Mouse (Mus musculus): ENCODE measurements at regions not wholly inside any gene's neighbourhood (a gene's known extent, or its start where the extent isn't known, plus 50 kb on each side); places are given as distances from the start of the nearest gene placed in this dataset.

DNA sequence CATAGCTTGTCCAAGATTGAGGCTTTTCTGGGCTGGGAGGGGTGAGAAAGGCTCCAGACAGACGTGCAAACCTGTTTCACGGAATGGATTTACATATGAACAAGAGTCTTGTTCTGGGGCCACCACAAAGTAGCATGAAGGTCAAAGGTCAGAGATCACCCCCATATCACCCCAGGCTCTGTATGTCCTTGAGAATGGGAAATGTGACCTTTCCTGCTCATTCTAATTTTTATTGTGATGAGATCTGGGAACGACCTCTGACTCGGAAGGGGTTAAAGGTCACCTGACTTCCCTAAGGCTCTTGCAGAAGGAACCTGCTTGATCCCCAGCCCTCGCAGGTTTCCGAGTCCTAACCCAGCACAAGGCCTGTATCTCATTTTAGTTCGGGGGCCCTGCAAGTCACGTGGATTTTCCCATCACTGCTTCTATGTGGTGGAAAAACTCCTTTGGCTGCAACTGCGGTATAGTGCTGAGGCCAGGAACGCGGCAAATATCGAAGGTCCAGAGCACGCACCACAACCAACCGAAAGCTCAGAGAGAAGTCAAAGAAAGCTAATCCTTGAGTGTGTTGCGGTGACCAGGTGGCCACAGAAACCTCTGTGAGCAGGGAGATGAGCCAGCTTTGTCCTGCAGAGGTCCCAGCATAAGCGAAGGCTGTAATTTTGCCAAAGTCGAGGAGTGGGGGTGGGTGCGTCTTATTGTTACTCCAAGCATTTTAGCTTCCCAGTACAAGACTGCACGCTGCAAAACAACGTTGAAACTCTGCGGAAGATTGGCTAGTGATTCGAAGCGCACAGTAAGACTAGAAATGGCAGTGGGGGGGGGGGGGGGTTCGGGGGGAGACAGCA lies 166.1 kb upstream of the Gm3448 start:
- ATAC-seq (ENCODE audit: low FRiP score) (peak; percentile 57; the same call in 1 of the 2 replicates), DNase-seq (ENCODE audit: low spot score) (peak; percentile 57)
- 12% methylated on average over 23 of the region's 24 CpGs for WGBS
- H3K27ac ChIP-seq (ENCODE audit: low read depth, low read length): peak overlapping the region; percentile 75
- peak overlapping the region; percentile 66 for H3K4me2 ChIP-seq (ENCODE audit: low read depth, low read length, poor library complexity, severe bottlenecking)
- H3K27me3 ChIP-seq (ENCODE audit: insufficient read depth, low read length): no peaks in the 10 kb centered on the region
- peak overlapping the region; percentile 32 for H3K4me3 ChIP-seq (ENCODE audit: low read depth, low read length)
- H3K9ac ChIP-seq (replicated peaks; ENCODE audit: low read length, poor library complexity, severe bottlenecking): peak overlapping the region; percentile 51
- no peaks in the 10 kb centered on the region for H3K36me3 ChIP-seq (ENCODE audit: insufficient read depth, low read length)
- no peaks in the 10 kb centered on the region for H3K9me3 ChIP-seq (ENCODE audit: low read length)
- TF ChIP-seq CTCF (IDR thresholded peaks at IDR 0.05): no peak; the same call in 1 of the 2 replicates
- no peaks in the 10 kb centered on the region for H3K4me1 ChIP-seq (ENCODE audit: insufficient read depth, low read length)

DNA sequence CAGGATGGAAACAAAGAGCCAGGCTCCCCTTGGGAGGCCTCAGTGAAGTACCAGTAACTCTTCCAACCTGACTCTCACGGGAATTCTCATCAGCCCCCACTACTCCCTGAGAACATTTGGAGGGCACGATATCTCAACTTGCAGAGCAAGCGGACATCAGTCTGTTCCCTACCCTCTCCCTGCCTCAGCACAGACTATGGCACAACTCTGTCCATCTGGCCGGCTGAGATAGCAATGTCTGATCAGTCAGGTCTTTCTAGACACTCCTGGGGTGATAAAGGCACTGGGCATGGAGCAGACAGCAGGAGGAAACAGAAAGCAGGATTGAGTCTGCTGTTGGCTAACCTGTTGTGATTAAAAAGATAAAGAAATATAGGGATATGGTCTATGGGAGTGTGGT lies 164.5 kb upstream of the Gm3448 start:
- Histone ChIP-seq H3K4me3 (ENCODE audit: low read depth, low read length) (no peak overlapping the region), H3K36me3 (ENCODE audit: insufficient read depth, low read length) (no peaks in the 10 kb centered on the region), H3K27ac (ENCODE audit: low read depth, low read length) (no peak overlapping the region), H3K9ac (replicated peaks; ENCODE audit: low read length, poor library complexity, severe bottlenecking) (no peak overlapping the region), H3K4me1 (ENCODE audit: insufficient read depth, low read length) (no peaks in the 10 kb centered on the region), H3K27me3 (ENCODE audit: insufficient read depth, low read length) (no peaks in the 10 kb centered on the region), H3K4me2 (ENCODE audit: low read depth, low read length, poor library complexity, severe bottlenecking) (no peak overlapping the region), H3K9me3 (ENCODE audit: low read length) (no peaks in the 10 kb centered on the region)
- DNase-seq (ENCODE audit: low spot score): no peak
- no peak for ATAC-seq (ENCODE audit: low FRiP score)
- 78% methylated on average over 4 of the region's 4 CpGs for WGBS
- no peak for TF ChIP-seq CTCF (IDR thresholded peaks at IDR 0.05)

DNA sequence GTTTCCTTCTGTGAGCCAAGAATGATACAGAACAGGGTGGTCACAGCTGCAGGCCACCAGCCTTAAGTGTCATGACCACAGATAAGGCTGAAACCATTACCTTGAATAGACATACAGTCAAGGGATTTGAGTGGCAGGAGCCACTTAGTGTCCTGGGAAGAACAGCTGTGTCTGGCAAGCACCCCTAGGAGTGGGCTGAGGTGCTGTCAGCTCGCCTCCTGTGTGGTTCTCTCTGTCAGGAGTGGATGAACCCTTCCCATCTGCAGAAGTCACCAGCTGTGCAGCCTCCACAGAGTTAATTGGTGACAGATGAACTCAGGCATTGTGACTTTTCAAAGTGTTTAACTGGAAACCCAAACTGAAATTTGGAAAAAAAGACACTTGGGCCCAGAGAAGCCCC lies 163.2 kb upstream of the Gm3448 start:
- 73% methylated on average over 1 of the region's 1 CpGs for WGBS
- Histone ChIP-seq H3K4me3 (ENCODE audit: low read depth, low read length) (no peak overlapping the region), H3K4me2 (ENCODE audit: low read depth, low read length, poor library complexity, severe bottlenecking) (no peak overlapping the region), H3K9ac (replicated peaks; ENCODE audit: low read length, poor library complexity, severe bottlenecking) (no peak overlapping the region), H3K27ac (ENCODE audit: low read depth, low read length) (no peak overlapping the region), H3K27me3 (ENCODE audit: insufficient read depth, low read length) (no peaks in the 10 kb centered on the region), H3K4me1 (ENCODE audit: insufficient read depth, low read length) (no peaks in the 10 kb centered on the region), H3K9me3 (ENCODE audit: low read length) (no peaks in the 10 kb centered on the region), H3K36me3 (ENCODE audit: insufficient read depth, low read length) (no peaks in the 10 kb centered on the region)
- ATAC-seq (ENCODE audit: low FRiP score): no peak
- no peak for TF ChIP-seq CTCF (IDR thresholded peaks at IDR 0.05)
- no peak for DNase-seq (ENCODE audit: low spot score)

DNA sequence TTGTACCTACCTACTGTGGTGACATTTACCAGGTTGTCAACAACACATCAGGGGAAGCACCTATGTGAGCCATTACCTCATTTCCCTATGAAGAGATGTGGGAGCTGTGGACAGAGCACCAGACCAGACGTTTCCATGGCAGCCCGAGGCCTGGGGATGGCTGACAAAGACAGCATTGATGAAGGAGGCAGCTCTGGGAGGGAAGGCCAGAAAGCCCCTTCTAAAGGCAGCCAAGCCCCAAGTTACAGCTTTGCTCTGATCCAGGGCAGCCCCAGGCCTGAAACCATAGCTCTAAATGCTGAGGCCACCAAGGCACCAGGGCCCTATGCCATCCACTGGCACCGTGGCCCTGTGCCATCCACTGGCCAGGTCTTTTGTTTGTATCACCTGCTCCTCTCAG lies 157.9 kb upstream of the Gm3448 start:
- peak overlapping the region; percentile 62; the same call in 1 of the 2 replicates for H3K27ac ChIP-seq (ENCODE audit: low read depth, low read length)

DNA sequence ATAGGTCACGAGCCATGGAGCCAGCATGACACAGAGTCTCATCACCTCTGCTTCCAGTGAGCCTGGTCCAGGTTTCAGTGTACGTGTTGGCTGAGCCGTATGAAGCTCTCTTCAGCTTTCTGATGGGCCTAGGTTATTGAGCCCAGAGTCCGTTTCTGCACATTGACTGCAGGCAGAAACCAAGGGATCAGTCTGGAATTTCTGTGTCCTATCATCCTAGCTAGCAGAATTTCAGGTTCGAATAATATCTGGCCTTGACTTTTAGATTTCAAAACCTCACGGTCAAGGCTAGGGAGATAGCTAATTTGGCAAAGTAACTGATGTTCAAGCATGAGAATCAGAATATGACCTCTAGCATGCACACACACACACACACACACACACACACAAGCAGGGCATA lies 156.0 kb upstream of the Gm3448 start:
- 94% methylated on average over 6 of the region's 6 CpGs for WGBS
- H3K4me3 ChIP-seq (ENCODE audit: low read depth, low read length): no peak overlapping the region
- DNase-seq (ENCODE audit: low spot score): no peak
- no peak for ATAC-seq (ENCODE audit: low FRiP score)
- H3K27me3 ChIP-seq (ENCODE audit: insufficient read depth, low read length): no peaks in the 10 kb centered on the region
- H3K36me3 ChIP-seq (ENCODE audit: insufficient read depth, low read length): no peaks in the 10 kb centered on the region
- H3K9ac ChIP-seq (replicated peaks; ENCODE audit: low read length, poor library complexity, severe bottlenecking): no peak overlapping the region
- no peak overlapping the region for H3K4me2 ChIP-seq (ENCODE audit: low read depth, low read length, poor library complexity, severe bottlenecking)
- H3K9me3 ChIP-seq (ENCODE audit: low read length): no peaks in the 10 kb centered on the region
- H3K27ac ChIP-seq (ENCODE audit: low read depth, low read length): no peak overlapping the region
- no peak for TF ChIP-seq CTCF (IDR thresholded peaks at IDR 0.05)
- no peaks in the 10 kb centered on the region for H3K4me1 ChIP-seq (ENCODE audit: insufficient read depth, low read length)

More for the DNA sequence above, 157.9 kb upstream of the Gm3448 start:
- Histone ChIP-seq H3K4me2 (ENCODE audit: low read depth, low read length, poor library complexity, severe bottlenecking) (no peak overlapping the region), H3K9ac (replicated peaks; ENCODE audit: low read length, poor library complexity, severe bottlenecking) (no peak overlapping the region), H3K9me3 (ENCODE audit: low read length) (no peaks in the 10 kb centered on the region), H3K27me3 (ENCODE audit: insufficient read depth, low read length) (no peaks in the 10 kb centered on the region), H3K36me3 (ENCODE audit: insufficient read depth, low read length) (no peaks in the 10 kb centered on the region), H3K4me1 (ENCODE audit: insufficient read depth, low read length) (no peaks in the 10 kb centered on the region), H3K4me3 (ENCODE audit: low read depth, low read length) (no peak overlapping the region)
- WGBS: 27% methylated on average over 3 of the region's 3 CpGs
- ATAC-seq (ENCODE audit: low FRiP score) (peak; percentile 49), DNase-seq (ENCODE audit: low spot score) (peak; percentile 59)
- no peak for TF ChIP-seq CTCF (IDR thresholded peaks at IDR 0.05)

DNA sequence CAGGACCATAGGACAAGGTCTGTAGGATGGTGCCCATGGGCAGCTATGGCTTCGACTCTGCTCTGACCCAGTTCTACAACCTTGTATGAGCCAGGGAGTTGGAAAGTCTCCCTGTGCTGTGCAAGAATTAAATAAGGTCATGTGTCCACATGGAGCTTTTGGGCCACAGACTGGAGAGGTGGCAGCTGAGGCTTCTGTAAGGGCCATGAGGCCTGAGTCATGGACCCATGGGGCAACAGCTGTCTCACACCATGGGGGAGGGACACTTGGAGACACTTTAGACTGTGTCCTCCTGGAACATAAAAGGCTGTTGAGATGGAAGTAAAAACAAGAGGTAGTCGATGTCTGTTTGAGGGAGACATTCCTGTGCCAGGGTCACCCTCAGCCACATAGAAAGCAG lies 154.5 kb upstream of the Gm3448 start:
- Histone ChIP-seq H3K4me1 (ENCODE audit: insufficient read depth, low read length) (no peaks in the 10 kb centered on the region), H3K9ac (replicated peaks; ENCODE audit: low read length, poor library complexity, severe bottlenecking) (no peak overlapping the region), H3K4me3 (ENCODE audit: low read depth, low read length) (no peak overlapping the region), H3K27me3 (ENCODE audit: insufficient read depth, low read length) (no peaks in the 10 kb centered on the region), H3K27ac (ENCODE audit: low read depth, low read length) (no peak overlapping the region), H3K9me3 (ENCODE audit: low read length) (no peaks in the 10 kb centered on the region), H3K4me2 (ENCODE audit: low read depth, low read length, poor library complexity, severe bottlenecking) (no peak overlapping the region), H3K36me3 (ENCODE audit: insufficient read depth, low read length) (no peaks in the 10 kb centered on the region)
- WGBS: 91% methylated on average over 2 of the region's 2 CpGs
- no peak for ATAC-seq (ENCODE audit: low FRiP score)
- no peak for TF ChIP-seq CTCF (IDR thresholded peaks at IDR 0.05)
- DNase-seq (ENCODE audit: low spot score): no peak

Data from midbrain, postnatal 0 days (tissue).